27 mouse cellular contexts compared by ENCODE assay signal in genomic region chr14:12221571-12221970, GRCm38 (mm10).
DNase-seq lines count a peak whose midpoint lies in the region; ATAC-seq and TF ChIP-seq lines count a peak whose summit lies in the region.
"Had no signal": no experiment of that assay in that cellular context is flagged by ENCODE, and none has a peak within 500 bp of the region (broad histone marks: within the 10 kb centered on the region; RNA-seq: fewer than 3 reads in every experiment).

No protein-coding gene starts in this region.

- no peak for TF ChIP-seq POLR2A in CH12.LX (IDR thresholded peaks at IDR 0.05; ENCODE audit: low read depth, low read length)
- no peak for TF ChIP-seq POLR2A in brain, embryonic 14.5 days (IDR thresholded peaks at IDR 0.05; ENCODE audit: borderline replicate concordance, extremely low read depth, insufficient read depth, insufficient read length, poor library complexity, severe bottlenecking)

- no peak for TF ChIP-seq RAD21 in CH12.LX (IDR thresholded peaks at IDR 0.05; ENCODE audit: low read depth, low read length)

- H3K27ac ChIP-seq in forebrain, embryonic 14.5 days (ENCODE audit: low read depth, low read length), result no peak overlapping the region
- H3K27ac ChIP-seq in forebrain, embryonic 16.5 days (ENCODE audit: low read length), result no peak overlapping the region
- no peak overlapping the region for H3K27ac ChIP-seq in hindbrain, postnatal 0 days
- H3K27ac ChIP-seq in hindbrain, embryonic 16.5 days (ENCODE audit: low read depth, low read length), result no peak overlapping the region
- no peak overlapping the region for H3K27ac ChIP-seq in CH12.LX (ENCODE audit: insufficient read depth, low read depth)
- H3K27ac ChIP-seq: embryonic facial prominence, embryonic 13.5 days; embryonic facial prominence, embryonic 15.5 days; forebrain, embryonic 10.5 days; forebrain, embryonic 12.5 days had no signal

- H3K4me1 ChIP-seq in forebrain, embryonic 14.5 days (ENCODE audit: control insufficient read depth, insufficient read depth, low read length), result peaks cover 11% of the 10 kb centered on the region
- peaks cover 12% of the 10 kb centered on the region for H3K4me1 ChIP-seq in forebrain, embryonic 16.5 days (replicated peaks; ENCODE audit: control insufficient read depth, insufficient read depth, low read length)
- H3K4me1 ChIP-seq in hindbrain, postnatal 0 days (ENCODE audit: insufficient read depth, low read length), result no peaks in the 10 kb centered on the region
- H3K4me1 ChIP-seq in hindbrain, embryonic 16.5 days (ENCODE audit: control insufficient read depth, insufficient read depth, low read depth, low read length), result peaks cover 2% of the 10 kb centered on the region; the same call in 1 of the 2 replicates
- peaks cover 0 to 7% of the 10 kb centered on the region in 2 experiments; a peak in 2 of 4 replicates for H3K4me1 ChIP-seq in CH12.LX (ENCODE audit: control insufficient read depth in 1 of 2, insufficient read depth in 2 of 2)
- H3K4me1 ChIP-seq: embryonic facial prominence, embryonic 15.5 days had no signal

- dilution Hi-C loops in CH12.LX (cut with MboI; ENCODE audit: extremely low pct_ligation_motif_present, extremely low pct_unique_long_range_greater_than_20kb, low sequenced_read_pairs), result no loop called here

- ATAC-seq in forebrain, embryonic 14.5 days, result no peak
- no peak for ATAC-seq in forebrain, embryonic 16.5 days
- ATAC-seq in hindbrain, postnatal 0 days, result 0 out of 2 replicates have a peak, but pooled peaks have one; percentile 45
- no peak for ATAC-seq in hindbrain, embryonic 16.5 days
- no peak for ATAC-seq in inflammation-experienced regulatory T-cells, adult 6 months
- ATAC-seq: activated CD4-positive, CD25-positive, alpha-beta regulatory T cell, adult 4 months; CD4-positive, CD25-positive, alpha-beta regulatory T cell, adult 4 months; forebrain, embryonic 15.5 days; Patski had no signal

- H3K9ac ChIP-seq in forebrain, embryonic 14.5 days (ENCODE audit: low read length), result no peak overlapping the region
- no peak overlapping the region for H3K9ac ChIP-seq in forebrain, embryonic 16.5 days (replicated peaks; ENCODE audit: low read depth, low read length)
- H3K9ac ChIP-seq in hindbrain, postnatal 0 days (replicated peaks; ENCODE audit: low read length), result no peak overlapping the region
- H3K9ac ChIP-seq in hindbrain, embryonic 16.5 days (ENCODE audit: low read depth, low read length), result no peak overlapping the region
- H3K9ac ChIP-seq in CH12.LX (ENCODE audit: insufficient read depth, low read depth), result no peak overlapping the region
- H3K9ac ChIP-seq: embryonic facial prominence, embryonic 13.5 days; embryonic facial prominence, embryonic 15.5 days; forebrain, embryonic 12.5 days; forebrain, embryonic 15.5 days had no signal

- TF ChIP-seq CTCF in hindbrain, postnatal 0 days (IDR thresholded peaks at IDR 0.05; ENCODE audit: low read depth), result no peak
- no peak for TF ChIP-seq CTCF in CH12.LX (conservative IDR thresholded peaks at IDR 0.05 in 1 of 2, IDR thresholded peaks at IDR 0.05 in 1 of 2; ENCODE audit: low read depth in 2 of 2, low read length in 2 of 2)
- TF ChIP-seq CTCF in brain, embryonic 14.5 days (IDR thresholded peaks at IDR 0.05; ENCODE audit: borderline replicate concordance, extremely low read depth, insufficient read depth, insufficient read length), result no peak

- H3K27me3 ChIP-seq in forebrain, embryonic 14.5 days (replicated peaks; ENCODE audit: control insufficient read depth, insufficient read depth, low read length), result no peaks in the 10 kb centered on the region
- no peaks in the 10 kb centered on the region for H3K27me3 ChIP-seq in forebrain, embryonic 16.5 days (replicated peaks; ENCODE audit: control insufficient read depth, insufficient read depth, low read length)
- H3K27me3 ChIP-seq in hindbrain, postnatal 0 days (ENCODE audit: insufficient read depth, low read length), result no peaks in the 10 kb centered on the region
- H3K27me3 ChIP-seq in hindbrain, embryonic 16.5 days (replicated peaks; ENCODE audit: control insufficient read depth, insufficient read depth, low read length), result no peaks in the 10 kb centered on the region
- H3K27me3 ChIP-seq in CH12.LX (replicated peaks), result no peaks in the 10 kb centered on the region
- H3K27me3 ChIP-seq: embryonic facial prominence, embryonic 13.5 days; embryonic facial prominence, embryonic 15.5 days; forebrain, embryonic 12.5 days; forebrain, embryonic 15.5 days; Patski had no signal

- H3K9me3 ChIP-seq in forebrain, embryonic 14.5 days (replicated peaks; ENCODE audit: control insufficient read depth, low read length), result no peaks in the 10 kb centered on the region
- no peaks in the 10 kb centered on the region for H3K9me3 ChIP-seq in forebrain, embryonic 16.5 days (ENCODE audit: control insufficient read depth, low read length)
- H3K9me3 ChIP-seq in hindbrain, postnatal 0 days (ENCODE audit: low read length), result no peaks in the 10 kb centered on the region
- no peaks in the 10 kb centered on the region for H3K9me3 ChIP-seq in hindbrain, embryonic 16.5 days (ENCODE audit: control insufficient read depth, low read length)
- H3K9me3 ChIP-seq in CH12.LX (replicated peaks; ENCODE audit: low read length), result no peaks in the 10 kb centered on the region
- H3K9me3 ChIP-seq: embryonic facial prominence, embryonic 13.5 days; embryonic facial prominence, embryonic 15.5 days; forebrain, embryonic 10.5 days; forebrain, embryonic 12.5 days; forebrain, embryonic 15.5 days had no signal

- peaks cover 14% of the 10 kb centered on the region for H3K36me3 ChIP-seq in forebrain, embryonic 14.5 days (ENCODE audit: control insufficient read depth, insufficient read depth, low read length)
- H3K36me3 ChIP-seq in forebrain, embryonic 16.5 days (ENCODE audit: control insufficient read depth, insufficient read depth), result peaks cover 3% of the 10 kb centered on the region; the same call in 1 of the 2 replicates
- H3K36me3 ChIP-seq in hindbrain, postnatal 0 days (ENCODE audit: insufficient read depth, low read length), result peaks cover 13% of the 10 kb centered on the region; the same call in 1 of the 2 replicates
- peaks cover 10% of the 10 kb centered on the region for H3K36me3 ChIP-seq in hindbrain, embryonic 16.5 days (ENCODE audit: control insufficient read depth, insufficient read depth, low read length)
- no peaks in the 10 kb centered on the region for H3K36me3 ChIP-seq in CH12.LX (replicated peaks in 1 of 2; ENCODE audit: control insufficient read depth in 1 of 2, insufficient read depth in 1 of 2, low read length in 1 of 2)

- H3K4me2 ChIP-seq in forebrain, embryonic 14.5 days (ENCODE audit: low read length), result no peak overlapping the region
- no peak overlapping the region for H3K4me2 ChIP-seq in forebrain, embryonic 16.5 days (ENCODE audit: low read length)
- no peak overlapping the region for H3K4me2 ChIP-seq in hindbrain, postnatal 0 days (ENCODE audit: low read depth, low read length)
- no peak overlapping the region for H3K4me2 ChIP-seq in hindbrain, embryonic 16.5 days (ENCODE audit: low read length)
- H3K4me2 ChIP-seq in CH12.LX (ENCODE audit: insufficient read depth, low read depth, poor library complexity, severe bottlenecking), result no peak overlapping the region
- H3K4me2 ChIP-seq: embryonic facial prominence, embryonic 13.5 days; embryonic facial prominence, embryonic 15.5 days; forebrain, embryonic 12.5 days; forebrain, embryonic 15.5 days had no signal

- H3K79me2 ChIP-seq in CH12.LX (replicated peaks; ENCODE audit: control insufficient read depth, extremely low read depth, insufficient read depth, poor library complexity, severe bottlenecking), result no peaks in the 10 kb centered on the region

- in situ Hi-C loops in CH12.LX (cut with MboI; ENCODE audit: low pct_ligation_motif_present, low pct_unique_long_range_greater_than_20kb, low sequenced_read_pairs), result no loop called here

- WGBS in forebrain, embryonic 14.5 days, result 45% methylated on average over 5 of the region's 5 CpGs
- WGBS in forebrain, embryonic 16.5 days, result 33% methylated on average over 5 of the region's 5 CpGs
- WGBS in hindbrain, postnatal 0 days, result 62% methylated on average over 5 of the region's 5 CpGs
- 50% methylated on average over 5 of the region's 5 CpGs for WGBS in hindbrain, embryonic 16.5 days

- no peak overlapping the region for H3K4me3 ChIP-seq in forebrain, embryonic 14.5 days (ENCODE audit: low read depth, low read length)
- H3K4me3 ChIP-seq in forebrain, embryonic 16.5 days (replicated peaks; ENCODE audit: low read length), result no peak overlapping the region
- H3K4me3 ChIP-seq in hindbrain, postnatal 0 days (ENCODE audit: low read length), result no peak overlapping the region
- H3K4me3 ChIP-seq in hindbrain, embryonic 16.5 days (ENCODE audit: low read length), result no peak overlapping the region
- H3K4me3 ChIP-seq in CH12.LX (replicated peaks in 1 of 3; ENCODE audit: low read depth in 2 of 3, low read length in 2 of 3, poor library complexity in 1 of 3), result no peak overlapping the region
- H3K4me3 ChIP-seq: embryonic facial prominence, embryonic 13.5 days; embryonic facial prominence, embryonic 15.5 days; erythroblast, embryonic 14.5 days; forebrain, embryonic 10.5 days; forebrain, embryonic 12.5 days; forebrain, embryonic 15.5 days had no signal

- TF ChIP-seq EP300 in CH12.LX (IDR thresholded peaks at IDR 0.05; ENCODE audit: low read length), result no peak

- peak; percentile 54 for DNase-seq in forebrain, embryonic 14.5 days (ENCODE audit: low spot score)
- DNase-seq in hindbrain, postnatal 0 days (ENCODE audit: low spot score), result peak; percentile 20
- peak; percentile 21 for DNase-seq in CH12.LX (ENCODE audit: extremely low read depth)
- DNase-seq in brain, embryonic 14.5 days (ENCODE audit: low read depth), result peak; percentile 59
- DNase-seq: adrenal gland, adult 8-10 months; adrenal gland, postnatal 14 days; adrenal gland, postnatal 36 days; B cell, adult 2 months; cerebellum, adult 11 months; cerebellum, adult 18-20 months; cerebellum, adult 8-10 months; cerebellum, adult 9-11 months; cerebellum, postnatal 14 days; cerebellum, postnatal 36 days; embryo, embryonic 11 days had no signal

TF ChIP-seq in CH12.LX, 34 proteins besides CTCF, POLR2A, EP300 and RAD21:
- TF ChIP-seq MAX (IDR thresholded peaks at IDR 0.05; ENCODE audit: low read length), result no peak
- TF ChIP-seq MXI1 (IDR thresholded peaks at IDR 0.05; ENCODE audit: low read depth, low read length), result no peak
- no peak for TF ChIP-seq JUND (conservative IDR thresholded peaks at IDR 0.05; ENCODE audit: low read depth, low read length)
- TF ChIP-seq CHD2 (IDR thresholded peaks at IDR 0.05; ENCODE audit: low read length), result no peak
- no peak for TF ChIP-seq NRF1 (IDR thresholded peaks at IDR 0.05; ENCODE audit: low read depth, low read length)
